Mouse (Mus musculus) kidney, embryonic 15.5 days (tissue): ENCODE results near the gene Snx29. TPM values are rescaled to one million over a fixed set of nuclear protein-coding genes. Genes with fewer than 3 reads are reported as not detected.
A peak's percentile ranks its signal among the peaks of the same experiment; 100 is the strongest.
"Not testable (repeated sequence)": the region's sequence is repeated elsewhere in the genome, so short reads cannot be mapped to it uniquely, and the experiment has no call there.

Experiments
- ATAC-seq: fragments of 200-750 bp; cut with Nextera tagmentation; replicated peaks from 2 replicates; pipeline ENCODE4 v1.8.0; 2017; ENCODE audit warnings: moderate TSS enrichment; ENCODE audit not compliant: low FRiP score
- H3K27ac ChIP-seq: fragments of 300-500 bp; sonication (generic); 2 replicates; pipeline ENCODE4 v1.5.1; 2015; ENCODE audit warnings: mild to moderate bottlenecking, inconsistent platforms
- H3K27me3 ChIP-seq: fragments of 300-500 bp; sonication (generic); 2 replicates; pipeline ENCODE4 v1.6.1; 2015; ENCODE audit warnings: inconsistent platforms
- H3K36me3 ChIP-seq: fragments of 300-500 bp; sonication (generic); 2 replicates; pipeline ENCODE4 v1.6.1; 2015; ENCODE audit warnings: inconsistent platforms
- H3K4me1 ChIP-seq: fragments of 300-500 bp; sonication (generic); 2 replicates; pipeline ENCODE4 v1.6.1; 2015; ENCODE audit warnings: inconsistent platforms
- H3K4me2 ChIP-seq: fragments of 300-500 bp; sonication (generic); 2 replicates; pipeline ENCODE4 v1.6.1; 2015; ENCODE audit warnings: moderate library complexity, mild to moderate bottlenecking, inconsistent platforms
- H3K4me3 ChIP-seq: fragments of 300-500 bp; sonication (generic); replicated peaks from 2 replicates; pipeline ENCODE4 v1.5.1; 2015; ENCODE audit warnings: mild to moderate bottlenecking, inconsistent platforms
- H3K9ac ChIP-seq: fragments of 300-500 bp; sonication (generic); 2 replicates; pipeline ENCODE4 v1.6.1; 2015; ENCODE audit warnings: mild to moderate bottlenecking, inconsistent platforms
- H3K9me3 ChIP-seq: fragments of 300-500 bp; sonication (generic); replicated peaks from 2 replicates; pipeline ENCODE4 v1.6.1; 2016; ENCODE audit warnings: inconsistent platforms
- WGBS: fragments of 180-500 bp; shearing (Covaris S2); methylation state at CpG from one replicate; pipeline ENCODE4 v1.1.7; 2015; ENCODE audit warnings: mixed read lengths; 5-methylcytosine and 5-hydroxymethylcytosine counted together
- polyA plus RNA-seq: library from polyadenylated mRNA; unstranded; fragments of >200 nt; fragmentation: Nextera tagmentation; extraction: Ambion mirVana; gene quantifications from 2 replicates; pipeline ENCODE4 v1.2.1, GENCODE M21; 2015

Gene Snx29
- polyA plus RNA-seq, 1 experiment from 2014 or later: 19.8 TPM

- H3K4me2 ChIP-seq: no peak overlapping the region
- H3K9me3 ChIP-seq: no peaks in the 10 kb centered on the region
- no peak overlapping the region for H3K4me3 ChIP-seq
- no peaks in the 10 kb centered on the region for H3K36me3 ChIP-seq
- no peaks in the 10 kb centered on the region for H3K4me1 ChIP-seq
- ATAC-seq: no peak
- no peak overlapping the region for H3K9ac ChIP-seq
- H3K27me3 ChIP-seq: no peaks in the 10 kb centered on the region
- H3K27ac ChIP-seq: no peak overlapping the region
- 86% methylated on average over 6 of the region's 6 CpGs for WGBS
These were observed 116.7 kb downstream of the Snx29 start for GRCm38 (mm10) chr16:11439417-11439816.

- Histone ChIP-seq H3K4me2 (no peak overlapping the region), H3K27ac (no peak overlapping the region), H3K9me3 (no peaks in the 10 kb centered on the region), H3K4me3 (no peak overlapping the region), H3K27me3 (no peaks in the 10 kb centered on the region), H3K4me1 (no peaks in the 10 kb centered on the region), H3K36me3 (peaks cover 11% of the 10 kb centered on the region; the same call in 1 of the 2 replicates), H3K9ac (no peak overlapping the region)
- WGBS: 80% methylated on average over 4 of the region's 4 CpGs
- no peak for ATAC-seq
These were observed 118.9 kb downstream of the Snx29 start for GRCm38 (mm10) chr16:11441616-11442015.

- no peak overlapping the region for H3K4me3 ChIP-seq
- H3K27me3 ChIP-seq: no peaks in the 10 kb centered on the region
- H3K9me3 ChIP-seq: no peaks in the 10 kb centered on the region
- H3K9ac ChIP-seq: no peak overlapping the region
- no peak for ATAC-seq
- peaks cover 21% of the 10 kb centered on the region for H3K36me3 ChIP-seq
- H3K27ac ChIP-seq: no peak overlapping the region
- no peak overlapping the region for H3K4me2 ChIP-seq
- no peaks in the 10 kb centered on the region for H3K4me1 ChIP-seq
These were observed 119.8 kb downstream of the Snx29 start for GRCm38 (mm10) chr16:11442534-11442933.

GRCm38 (mm10) chr16:11444626-11445025 lies 121.9 kb downstream of the Snx29 start:
- ATAC-seq: no peak
- H3K4me2 ChIP-seq: no peak overlapping the region
- H3K27me3 ChIP-seq: no peaks in the 10 kb centered on the region
- 60% methylated on average over 1 of the region's 1 CpGs for WGBS
- H3K27ac ChIP-seq: no peak overlapping the region
- H3K9me3 ChIP-seq: no peaks in the 10 kb centered on the region
- H3K4me3 ChIP-seq: no peak overlapping the region
- H3K36me3 ChIP-seq: peaks cover 35% of the 10 kb centered on the region
- H3K9ac ChIP-seq: no peak overlapping the region
- H3K4me1 ChIP-seq: no peaks in the 10 kb centered on the region

- Histone ChIP-seq H3K27ac (no peak overlapping the region), H3K4me3 (no peak overlapping the region), H3K9me3 (no peaks in the 10 kb centered on the region), H3K4me1 (no peaks in the 10 kb centered on the region), H3K27me3 (no peaks in the 10 kb centered on the region), H3K4me2 (no peak overlapping the region), H3K9ac (no peak overlapping the region), H3K36me3 (peaks cover 43% of the 10 kb centered on the region)
- ATAC-seq: no peak
- WGBS: 90% methylated on average over 4 of the region's 4 CpGs
These were observed 124.3 kb downstream of the Snx29 start for GRCm38 (mm10) chr16:11446977-11447376.

- 92% methylated on average over 5 of the region's 5 CpGs for WGBS
- no peaks in the 10 kb centered on the region for H3K27me3 ChIP-seq
- H3K9me3 ChIP-seq: no peaks in the 10 kb centered on the region
- H3K9ac ChIP-seq: no peak overlapping the region
- no peaks in the 10 kb centered on the region for H3K4me1 ChIP-seq
- no peak overlapping the region for H3K27ac ChIP-seq
- H3K4me3 ChIP-seq: no peak overlapping the region
- ATAC-seq: no peak
- H3K4me2 ChIP-seq: no peak overlapping the region
- peaks cover 52% of the 10 kb centered on the region for H3K36me3 ChIP-seq
These were observed 125.2 kb downstream of the Snx29 start for GRCm38 (mm10) chr16:11447905-11448304.

GRCm38 (mm10) chr16:11448696-11449095 lies 126.0 kb downstream of the Snx29 start:
- not testable (repeated sequence) for H3K9me3 ChIP-seq, H3K27ac ChIP-seq, H3K4me2 ChIP-seq, ATAC-seq, H3K9ac ChIP-seq, H3K27me3 ChIP-seq, H3K4me3 ChIP-seq, H3K4me1 ChIP-seq
- 91% methylated on average over 4 of the region's 4 CpGs for WGBS
- peaks cover 60% of the 10 kb centered on the region for H3K36me3 ChIP-seq

GRCm38 (mm10) chr16:11449344-11449743 lies 126.6 kb downstream of the Snx29 start:
- Histone ChIP-seq H3K9ac (no peak overlapping the region), H3K4me1 (no peaks in the 10 kb centered on the region), H3K36me3 (peaks cover 65% of the 10 kb centered on the region), H3K4me3 (no peak overlapping the region), H3K4me2 (no peak overlapping the region), H3K27ac (no peak overlapping the region), H3K9me3 (no peaks in the 10 kb centered on the region), H3K27me3 (no peaks in the 10 kb centered on the region)
- no peak for ATAC-seq
- WGBS: 82% methylated on average over 4 of the region's 4 CpGs

GRCm38 (mm10) chr16:11450626-11451025 lies 127.9 kb downstream of the Snx29 start:
- 75% methylated on average over 4 of the region's 4 CpGs for WGBS
- no peak overlapping the region for H3K4me2 ChIP-seq
- no peak for ATAC-seq

GRCm38 (mm10) chr16:11454871-11455270 lies 132.2 kb downstream of the Snx29 start:
- 95% methylated on average over 4 of the region's 4 CpGs for WGBS
- H3K36me3 ChIP-seq: peaks cover 36% of the 10 kb centered on the region
- no peak overlapping the region for H3K9ac ChIP-seq
- H3K4me2 ChIP-seq: no peak overlapping the region
- H3K27ac ChIP-seq: no peak overlapping the region
- no peak overlapping the region for H3K4me3 ChIP-seq
- H3K4me1 ChIP-seq: no peaks in the 10 kb centered on the region
- no peaks in the 10 kb centered on the region for H3K9me3 ChIP-seq
- H3K27me3 ChIP-seq: no peaks in the 10 kb centered on the region
- ATAC-seq: no peak

More at GRCm38 (mm10) chr16:11450626-11451025, 127.9 kb downstream of the Snx29 start:
- Histone ChIP-seq H3K27me3 (no peaks in the 10 kb centered on the region), H3K4me3 (no peak overlapping the region), H3K9ac (no peak overlapping the region), H3K9me3 (no peaks in the 10 kb centered on the region), H3K36me3 (peaks cover 62% of the 10 kb centered on the region), H3K4me1 (no peaks in the 10 kb centered on the region), H3K27ac (no peak overlapping the region)

GRCm38 (mm10) chr16:11455545-11456140 lies 132.9 kb downstream of the Snx29 start:
- Histone ChIP-seq H3K9me3 (no peaks in the 10 kb centered on the region), H3K27me3 (no peaks in the 10 kb centered on the region), H3K9ac (no peak overlapping the region), H3K27ac (no peak overlapping the region), H3K4me1 (no peaks in the 10 kb centered on the region), H3K4me2 (no peak overlapping the region), H3K36me3 (peaks cover 40% of the 10 kb centered on the region), H3K4me3 (no peak overlapping the region)
- ATAC-seq: no peak
- WGBS: 76% methylated on average over 5 of the region's 5 CpGs

- H3K4me1 ChIP-seq: no peaks in the 10 kb centered on the region
- no peak overlapping the region for H3K9ac ChIP-seq
- no peak overlapping the region for H3K4me3 ChIP-seq
- peak; percentile 46; the same call in 1 of the 2 replicates for ATAC-seq
- H3K36me3 ChIP-seq: peaks cover 41% of the 10 kb centered on the region
- H3K27me3 ChIP-seq: no peaks in the 10 kb centered on the region
- H3K4me2 ChIP-seq: no peak overlapping the region
- whole genome bisulfite sequencing: 80% methylated on average over 5 of the region's 5 CpGs
- 0 out of 2 replicates have a peak overlapping the region, but pooled peaks have one; percentile 24 for H3K27ac ChIP-seq
- H3K9me3 ChIP-seq: no peaks in the 10 kb centered on the region
These were observed 133.5 kb downstream of the Snx29 start for GRCm38 (mm10) chr16:11456141-11456645.

GRCm38 (mm10) chr16:11457136-11457535 lies 134.4 kb downstream of the Snx29 start:
- Histone ChIP-seq H3K27me3 (no peaks in the 10 kb centered on the region), H3K4me2 (no peak overlapping the region), H3K9ac (no peak overlapping the region), H3K9me3 (no peaks in the 10 kb centered on the region), H3K27ac (no peak overlapping the region), H3K36me3 (peaks cover 32% of the 10 kb centered on the region), H3K4me3 (no peak overlapping the region), H3K4me1 (no peaks in the 10 kb centered on the region)
- no peak for ATAC-seq
- WGBS: 86% methylated on average over 5 of the region's 5 CpGs
